Mouse (Mus musculus) ES-Bruce4 (cell line): Measurements from ENCODE around the gene Iqcb1. TPM values are rescaled to one million over a fixed set of nuclear protein-coding genes. Genes with fewer than 3 reads are reported as not detected.

ENCODE experiments used
- H3K27ac ChIP-seq: 2 replicates; pipeline ENCODE4 v1.5.1; 2012; ENCODE audit warnings: low read length, inconsistent platforms; ENCODE audit not compliant: insufficient read depth
- H3K27me3 ChIP-seq: 2 replicates; pipeline ENCODE4 v1.6.1; 2012; ENCODE audit warnings: mild to moderate bottlenecking, low read length, inconsistent platforms; ENCODE audit not compliant: control insufficient read depth, poor library complexity, insufficient read depth, severe bottlenecking
- H3K36me3 ChIP-seq: 2 replicates; pipeline ENCODE4 v1.6.1; 2012; ENCODE audit warnings: inconsistent platforms, mild to moderate bottlenecking, low read length, moderate library complexity; ENCODE audit not compliant: control insufficient read depth, poor library complexity, insufficient read depth, severe bottlenecking
- H3K4me1 ChIP-seq: one replicate; pipeline ENCODE4 v1.8.1; 2011; ENCODE audit warnings: low read length; ENCODE audit not compliant: control insufficient read depth, insufficient read depth
- H3K4me3 ChIP-seq: 2 replicates; pipeline ENCODE4 v1.5.1; 2011; ENCODE audit warnings: low read depth, mild to moderate bottlenecking, low read length
- H3K9ac ChIP-seq: 2 replicates; pipeline ENCODE4 v1.6.1; 2012; ENCODE audit warnings: low read depth, mild to moderate bottlenecking, inconsistent platforms; ENCODE audit not compliant: poor library complexity, severe bottlenecking
- H3K9me3 ChIP-seq: replicated peaks from 2 replicates; pipeline ENCODE4 v1.6.1; 2012; ENCODE audit warnings: mild to moderate bottlenecking, low read length, inconsistent platforms; ENCODE audit not compliant: control insufficient read depth, poor library complexity, insufficient read depth, severe bottlenecking
- CTCF ChIP-seq: IDR thresholded peaks from one replicate; pipeline ENCODE4 v1.8.1; 2011; ENCODE audit warnings: low read depth, low read length
- EP300 ChIP-seq: IDR thresholded peaks from 2 replicates; pipeline ENCODE4 v1.6.1; 2011; ENCODE audit warnings: low read depth, low read length; ENCODE audit not compliant: insufficient read depth
- POLR2A ChIP-seq: IDR thresholded peaks from one replicate; pipeline ENCODE4 v1.8.1; 2011; ENCODE audit warnings: low read length; ENCODE audit not compliant: insufficient read depth
- polyA plus RNA-seq: library from polyadenylated mRNA; stranded (reverse); fragments of >200 nt; gene quantifications from 2 replicates; pipeline ENCODE4 v1.2.4, GENCODE M21; 2011; ENCODE audit warnings: low read depth; ENCODE audit not compliant: missing spikeins, insufficient read depth, insufficient read length

Gene Iqcb1
- polyA plus RNA-seq, 1 experiment: 63.9 TPM

DNA sequence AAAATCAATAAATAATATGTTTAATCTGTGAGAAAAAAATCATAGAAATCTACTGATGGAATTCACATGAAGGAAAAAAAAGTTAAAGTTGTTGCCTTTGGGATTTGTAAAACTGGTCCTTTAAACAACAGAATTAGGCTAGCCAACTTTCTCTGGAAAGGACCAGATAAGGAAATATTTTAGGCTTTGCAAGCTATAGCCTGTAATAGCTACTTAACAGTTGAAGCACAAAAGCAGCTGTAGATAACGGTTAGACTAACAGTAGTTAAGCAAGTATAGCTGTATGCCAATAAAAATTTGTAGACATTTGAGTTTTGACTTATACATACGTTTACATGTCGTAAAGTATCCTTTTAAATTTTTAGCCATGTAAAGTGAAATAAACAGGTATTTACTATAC lies 35.4 kb downstream of the Iqcb1 start:
- Histone ChIP-seq H3K9ac (no peak overlapping the region), H3K4me1 (no peaks in the 10 kb centered on the region), H3K4me3 (no peak overlapping the region), H3K36me3 (no peaks in the 10 kb centered on the region), H3K9me3 (no peaks in the 10 kb centered on the region), H3K27ac (no peak overlapping the region), H3K27me3 (no peaks in the 10 kb centered on the region)
- TF ChIP-seq POLR2A (no peak), CTCF (no peak), EP300 (no peak)

DNA sequence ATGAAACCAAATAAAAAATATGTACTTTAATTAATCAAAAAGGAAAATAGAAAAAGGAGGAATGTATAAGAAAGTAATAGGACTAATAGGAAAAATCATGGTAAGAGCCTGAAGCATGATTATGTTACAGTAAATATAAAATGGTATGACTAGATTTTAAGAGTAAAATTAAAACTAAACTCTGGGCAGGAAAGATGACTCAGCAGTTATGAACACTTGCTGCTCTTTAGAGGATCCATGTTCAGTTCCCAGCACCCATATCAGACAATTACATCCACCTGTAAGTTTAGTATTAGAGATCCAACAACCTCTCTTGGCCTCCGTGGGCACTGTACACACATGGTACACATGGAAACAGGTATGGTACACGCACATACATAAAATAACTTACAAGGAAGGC lies 41.3 kb downstream of the Iqcb1 start:
- H3K9ac ChIP-seq: no peak overlapping the region
- peaks cover 4% of the 10 kb centered on the region for H3K36me3 ChIP-seq
- no peak overlapping the region for H3K4me3 ChIP-seq
- TF ChIP-seq EP300: no peak
- no peak for TF ChIP-seq POLR2A
- no peak for TF ChIP-seq CTCF
- no peaks in the 10 kb centered on the region for H3K27me3 ChIP-seq
- no peak overlapping the region for H3K27ac ChIP-seq
- no peaks in the 10 kb centered on the region for H3K9me3 ChIP-seq
- no peaks in the 10 kb centered on the region for H3K4me1 ChIP-seq

GRCm38 (mm10) chr16:36874583-36875275 lies 46.5 kb downstream of the Iqcb1 start, which contains the start of the genes Eaf2 and Golgb1:
TSS of gene Eaf2 (minus strand) at chr16:36875003.
TSS of gene Golgb1 (plus strand) at chr16:36875140.
- Histone ChIP-seq H3K36me3 (peaks cover 4% of the 10 kb centered on the region), H3K27me3 (no peaks in the 10 kb centered on the region), H3K27ac (peak within 1 kb of the TSS; percentile 76; the same call in 1 of the 2 replicates), H3K4me3 (peak within 1 kb of the TSS; percentile 100), H3K4me1 (no peaks in the 10 kb centered on the region), H3K9ac (peak within 1 kb of the TSS; percentile 93), H3K9me3 (no peaks in the 10 kb centered on the region)
- TF ChIP-seq POLR2A (peak; percentile 45), EP300 (no peak)

- no peak for TF ChIP-seq EP300
- H3K27ac ChIP-seq: no peak overlapping the region
- peak overlapping the region; percentile 100 for H3K4me3 ChIP-seq
- H3K27me3 ChIP-seq: no peaks in the 10 kb centered on the region
- no peaks in the 10 kb centered on the region for H3K9me3 ChIP-seq
- H3K4me1 ChIP-seq: no peaks in the 10 kb centered on the region
- H3K36me3 ChIP-seq: peaks cover 4% of the 10 kb centered on the region
- peak overlapping the region; percentile 93 for H3K9ac ChIP-seq
Observed at GRCm38 (mm10) chr16:36875276-36875851, 47.2 kb downstream of the Iqcb1 start.

- no peak for TF ChIP-seq POLR2A
- TF ChIP-seq CTCF: no peak
- TF ChIP-seq EP300: no peak
- Histone ChIP-seq H3K9ac (no peak overlapping the region), H3K9me3 (no peaks in the 10 kb centered on the region), H3K27ac (no peak overlapping the region), H3K27me3 (no peaks in the 10 kb centered on the region), H3K4me1 (no peaks in the 10 kb centered on the region), H3K36me3 (no peaks in the 10 kb centered on the region), H3K4me3 (no peak overlapping the region)
Observed at GRCm38 (mm10) chr16:36877316-36877715, 49.1 kb downstream of the Iqcb1 start.

GRCm38 (mm10) chr16:36882737-36883343 lies 54.7 kb downstream of the Iqcb1 start:
- H3K9me3 ChIP-seq: no peaks in the 10 kb centered on the region
- H3K27me3 ChIP-seq: no peaks in the 10 kb centered on the region
- H3K27ac ChIP-seq: no peak overlapping the region
- no peak overlapping the region for H3K4me3 ChIP-seq
- no peak for TF ChIP-seq POLR2A
- TF ChIP-seq EP300: no peak
- no peak for TF ChIP-seq CTCF
- no peak overlapping the region for H3K9ac ChIP-seq
- H3K36me3 ChIP-seq: 0 out of 2 replicates have a peak, but pooled peaks cover 2% of the 10 kb centered on the region
- H3K4me1 ChIP-seq: no peaks in the 10 kb centered on the region
